ENCODE assay signal across 25 mouse cellular contexts in the genomic region with DNA sequence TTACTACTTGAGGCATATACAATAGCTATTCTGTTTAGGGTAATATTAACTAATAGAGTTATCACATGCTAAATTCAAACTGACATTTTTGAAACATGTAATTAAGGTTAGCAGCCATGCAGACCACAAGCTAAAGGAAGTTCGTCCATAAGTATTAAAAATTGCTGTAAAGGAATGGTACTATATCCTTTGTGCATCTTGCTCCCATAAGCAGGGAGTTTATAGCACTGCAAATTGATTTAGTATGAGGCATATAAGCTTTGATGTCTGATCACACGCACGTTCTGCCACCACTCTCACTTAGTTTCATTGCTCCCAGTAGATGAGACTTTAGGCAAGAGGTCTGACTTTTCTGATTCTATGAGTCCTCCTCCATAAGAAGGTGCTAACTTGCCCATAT.
"Had no signal": no experiment of that assay in that cellular context is flagged by ENCODE, and none has a peak within 500 bp of the region (broad histone marks: within the 10 kb centered on the region; RNA-seq: fewer than 3 reads in every experiment).

No protein-coding gene starts in this region.

- H3K27ac ChIP-seq: heart, adult 2 months; heart, embryonic 13.5 days; heart, embryonic 15.5 days; hindbrain, embryonic 13.5 days; hindbrain, embryonic 15.5 days; hindbrain, postnatal 0 days; intestine, embryonic 15.5 days; layer of hippocampus, adult 2 months; left cerebral cortex, adult 2 months; limb, embryonic 13.5 days; limb, embryonic 15.5 days; liver, embryonic 12.5 days had no signal

- H3K9me3 ChIP-seq: heart, embryonic 13.5 days; heart, embryonic 15.5 days; hindbrain, embryonic 13.5 days; hindbrain, embryonic 15.5 days; intestine, embryonic 15.5 days; limb, embryonic 13.5 days; limb, embryonic 15.5 days; liver, embryonic 12.5 days had no signal

- H3K4me1 ChIP-seq: heart, embryonic 13.5 days; heart, embryonic 15.5 days; hindbrain, embryonic 13.5 days; hindbrain, embryonic 15.5 days; intestine, embryonic 15.5 days; limb, embryonic 13.5 days; limb, embryonic 15.5 days; liver, embryonic 12.5 days had no signal

- H3K4me3 ChIP-seq: heart, adult 2 months; heart, embryonic 13.5 days; heart, embryonic 15.5 days; hindbrain, embryonic 13.5 days; hindbrain, embryonic 15.5 days; intestine, embryonic 15.5 days; layer of hippocampus, adult 2 months; left cerebral cortex, adult 2 months; limb, embryonic 13.5 days; limb, embryonic 15.5 days; liver, embryonic 12.5 days had no signal

- DNase-seq: gastrocnemius, postnatal 14 days; gastrocnemius, postnatal 36 days; heart, adult 11 months; heart, adult 2 months; heart, postnatal 14 days; heart, postnatal 36 days; kidney, adult 18-20 months; kidney, adult 8-10 months; kidney, postnatal 10 days; kidney, postnatal 25 days; kidney, postnatal 4 days had no signal

- H3K36me3 ChIP-seq: heart, embryonic 13.5 days; heart, embryonic 15.5 days; hindbrain, embryonic 13.5 days; hindbrain, embryonic 15.5 days; intestine, embryonic 15.5 days; limb, embryonic 13.5 days; limb, embryonic 15.5 days; liver, embryonic 12.5 days had no signal

- H3K9ac ChIP-seq: heart, embryonic 13.5 days; heart, embryonic 15.5 days; hindbrain, embryonic 13.5 days; hindbrain, embryonic 15.5 days; intestine, embryonic 15.5 days; limb, embryonic 13.5 days; limb, embryonic 15.5 days; liver, embryonic 12.5 days had no signal

- ATAC-seq: hindbrain, postnatal 0 days; inflammation-experienced regulatory T-cells, adult 6 months; intestine, embryonic 15.5 days; intestine, postnatal 0 days; liver, embryonic 12.5 days had no signal

- H3K4me2 ChIP-seq: heart, embryonic 11.5 days; heart, embryonic 13.5 days; heart, embryonic 15.5 days; hindbrain, embryonic 13.5 days; hindbrain, embryonic 15.5 days; intestine, embryonic 15.5 days; limb, embryonic 13.5 days; limb, embryonic 15.5 days; liver, embryonic 12.5 days had no signal

- H3K27me3 ChIP-seq: heart, embryonic 13.5 days; heart, embryonic 15.5 days; hindbrain, embryonic 13.5 days; hindbrain, embryonic 15.5 days; intestine, embryonic 15.5 days; limb, embryonic 13.5 days; limb, embryonic 15.5 days; liver, embryonic 12.5 days had no signal
